Mouse (Mus musculus): ENCODE measurements around the gene Lrp1.
"Not testable (repeated sequence)": the region's sequence is repeated elsewhere in the genome, so short reads cannot be mapped to it uniquely, and the experiment has no call there.

Lrp1 gene

DNA sequence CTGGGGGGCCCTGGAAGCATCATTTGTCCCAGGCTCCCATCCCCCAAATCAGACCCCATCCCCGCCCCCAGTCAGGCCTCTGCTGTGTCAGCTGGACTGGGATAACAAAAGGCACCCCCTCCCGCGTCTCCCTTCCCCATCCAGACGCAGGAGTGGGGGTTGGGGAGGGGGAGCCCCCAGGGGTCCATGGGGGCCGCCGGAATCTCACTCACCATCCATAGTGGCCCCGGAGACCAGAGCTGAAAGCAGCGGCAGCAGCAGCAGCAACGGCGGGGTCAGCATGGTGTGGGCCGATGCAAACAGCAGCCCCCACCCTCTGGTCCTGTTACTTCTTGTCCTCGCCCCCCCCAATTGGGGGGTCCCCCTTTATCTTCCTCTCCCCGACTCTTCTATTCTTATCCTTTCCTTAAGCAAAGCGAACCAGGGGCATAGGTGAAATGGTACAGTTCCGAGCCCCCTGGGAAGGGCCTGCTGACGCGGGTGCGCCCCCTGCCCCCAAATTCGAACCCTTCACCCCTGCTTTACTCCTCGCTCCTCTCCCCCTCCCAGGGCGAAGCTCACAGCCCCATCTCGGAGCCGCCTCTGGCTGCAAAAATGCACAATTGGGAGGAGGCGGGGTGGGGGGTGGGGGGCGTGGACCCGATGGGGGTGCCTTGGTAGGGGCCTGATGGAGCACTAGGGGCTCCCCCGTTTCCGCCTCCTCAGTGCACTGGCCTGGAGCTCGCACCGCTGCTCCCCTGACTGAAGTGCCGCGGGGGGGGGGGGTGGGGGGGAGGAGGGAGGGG is at the start of gene Lrp1:
TSS of gene Lrp1 (minus strand) at position 743 of the 785 bp plus-strand sequence.
- DNase-seq = no peak

GRCm38 (mm10) chr10:127670185-127670584 is 49.2 kb upstream of the Lrp1 start:
- no peak for DNase-seq

DNA sequence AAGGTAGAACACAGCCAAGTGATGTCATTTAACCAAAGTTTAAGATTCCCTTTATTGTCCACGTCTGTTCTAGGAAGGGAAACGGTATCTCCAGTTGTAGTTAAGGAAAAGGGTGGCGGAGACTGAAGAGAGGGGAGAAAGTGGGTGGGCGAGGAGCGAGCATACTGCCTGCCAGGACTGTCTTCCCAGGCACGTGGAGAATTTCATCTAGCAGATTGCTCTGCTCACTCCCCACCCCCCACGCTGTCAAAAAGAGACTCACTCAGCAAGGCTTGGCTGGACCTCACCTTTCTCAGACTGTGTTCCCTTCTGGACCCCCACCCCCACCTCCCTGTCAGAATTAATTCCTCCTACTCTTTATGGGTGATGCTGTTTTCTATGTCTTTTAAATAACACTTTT is 48.2 kb upstream of the Lrp1 start:
- DNase-seq = no peak

DNA sequence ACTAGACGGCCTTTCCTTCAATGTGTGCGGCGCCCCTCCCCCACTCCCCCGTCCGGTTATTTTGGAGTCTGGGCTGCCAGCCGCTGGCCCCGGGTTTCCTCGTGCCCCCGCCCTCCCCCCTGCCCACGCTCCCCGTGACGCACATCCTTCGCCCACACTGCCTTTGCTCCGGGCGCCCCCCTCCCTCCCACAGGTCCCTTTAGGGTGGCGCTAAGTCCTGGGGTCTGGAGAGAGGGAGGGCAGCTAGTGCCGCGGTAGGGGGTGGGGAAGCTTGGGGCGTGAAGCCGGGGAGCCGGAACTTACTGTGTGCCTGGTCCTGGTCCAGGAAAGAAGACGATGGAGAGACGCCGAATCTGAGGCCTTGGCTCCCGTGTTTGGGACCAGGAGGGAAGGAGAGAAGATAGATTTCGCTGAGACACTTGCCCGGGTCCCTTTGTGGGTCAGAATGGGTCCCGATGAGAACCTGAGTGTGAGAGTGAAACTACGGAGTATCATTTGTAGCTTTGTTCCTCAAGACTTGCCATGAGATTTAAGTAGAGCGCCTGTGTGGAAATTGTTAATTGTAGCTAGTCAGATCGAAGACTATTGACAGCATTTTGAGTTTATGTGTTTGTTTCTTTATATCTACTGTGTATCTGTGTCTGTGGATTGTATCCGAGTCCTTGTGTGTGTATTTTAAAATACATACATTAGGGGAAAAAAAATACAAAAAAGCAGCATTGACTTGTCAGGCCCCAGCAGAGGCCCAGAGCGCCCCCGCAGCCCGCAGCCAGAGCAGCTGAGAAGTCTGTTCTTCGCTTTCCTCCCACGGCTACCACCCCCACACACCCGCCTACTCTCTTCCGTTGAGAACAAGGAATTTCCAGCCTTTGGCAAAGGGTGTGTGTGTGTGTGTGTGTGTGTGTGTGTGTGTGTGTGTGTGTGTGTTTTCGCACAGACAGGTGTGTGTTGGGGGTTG is 47.4 kb upstream of the Lrp1 start, which contains the start of gene Nab2:
TSS of gene Nab2 (minus strand) at position 476 of the 958 bp plus-strand sequence.
- DNase-seq = peak; percentile 67

GRCm38 (mm10) chr10:127667269-127668092 is 46.5 kb upstream of the Lrp1 start:
- DNase-seq = peak; percentile 69

DNA sequence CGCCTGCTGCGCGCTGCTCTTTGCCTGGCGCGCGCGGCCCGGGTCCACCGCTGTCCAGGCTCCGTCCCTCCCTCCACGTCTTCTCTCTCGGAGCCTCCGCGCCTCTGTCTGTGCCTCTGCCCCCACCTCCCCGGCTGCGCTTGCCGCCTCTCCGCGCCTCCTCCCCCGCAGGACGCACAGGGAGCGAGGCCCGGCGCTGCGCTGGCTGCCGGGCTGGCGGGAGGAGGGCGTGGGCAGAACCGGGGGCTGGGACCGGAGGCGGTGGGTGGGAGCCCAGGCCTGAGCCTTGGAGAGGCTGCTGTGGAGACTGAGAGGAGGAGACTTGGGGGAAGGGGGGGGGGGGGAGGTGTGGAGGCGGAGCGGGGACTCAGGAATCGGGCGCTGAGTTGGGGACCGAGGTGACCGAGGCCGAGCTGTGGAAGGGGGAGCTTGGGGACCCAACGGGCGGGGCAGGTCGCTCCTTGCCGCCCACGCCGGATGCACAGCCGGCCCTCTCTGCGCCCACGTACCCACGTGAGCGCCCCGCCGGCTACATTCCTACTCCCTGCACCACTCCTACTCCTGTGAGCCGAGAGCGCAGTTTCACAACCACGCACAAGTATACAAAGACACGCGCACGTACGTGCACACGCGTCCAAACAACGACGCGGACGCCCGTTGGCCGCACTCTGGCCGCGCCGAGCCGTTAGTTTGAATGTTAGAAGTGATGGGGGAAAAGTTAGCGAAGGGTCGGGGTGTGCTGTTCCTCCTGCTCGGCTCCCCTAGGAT is 45.7 kb upstream of the Lrp1 start, which contains the start of gene Nemp1:
TSS of gene Nemp1 (plus strand) at position 401 of the 768 bp plus-strand sequence.
- peak; percentile 80 for DNase-seq

DNA sequence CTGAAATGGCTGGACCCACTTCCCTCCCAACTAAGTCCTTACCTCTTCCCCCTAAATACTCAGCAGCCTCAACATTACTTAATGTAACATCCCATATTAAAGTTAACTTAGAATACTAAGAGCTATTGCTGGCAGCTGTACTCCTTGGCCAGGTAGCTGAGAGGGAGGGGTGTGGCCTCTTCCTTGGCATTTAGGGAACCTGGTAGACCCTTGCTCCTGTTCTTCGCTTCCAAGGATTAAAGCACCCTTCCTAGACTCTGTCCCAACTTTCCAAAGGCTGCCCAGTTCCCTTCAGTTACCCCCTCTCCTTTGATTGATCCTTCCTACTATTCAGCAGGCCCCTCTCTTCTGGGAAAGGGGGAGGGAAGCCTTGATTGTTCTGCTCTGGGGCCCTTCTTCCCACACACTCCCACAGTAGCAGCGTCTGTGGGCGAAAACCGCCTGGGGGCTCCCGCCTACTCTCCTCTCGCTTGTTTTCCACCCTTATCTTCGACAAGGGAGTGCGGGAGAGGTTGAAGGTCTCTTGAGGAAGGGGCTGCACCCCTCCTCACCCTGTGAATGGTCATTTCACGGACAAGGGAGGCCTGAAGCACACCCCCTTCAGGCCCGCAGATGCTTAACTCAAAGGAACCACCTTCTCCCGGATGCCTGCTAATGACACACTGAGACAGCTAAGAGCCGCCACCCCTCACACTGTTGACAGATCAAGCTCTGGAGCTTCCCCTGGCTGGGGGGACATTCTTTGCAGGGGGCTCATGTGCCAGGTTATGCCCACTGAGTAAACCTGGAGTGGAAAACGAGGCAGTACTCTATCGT is 44.6 kb upstream of the Lrp1 start:
- DNase-seq = no peak

DNA sequence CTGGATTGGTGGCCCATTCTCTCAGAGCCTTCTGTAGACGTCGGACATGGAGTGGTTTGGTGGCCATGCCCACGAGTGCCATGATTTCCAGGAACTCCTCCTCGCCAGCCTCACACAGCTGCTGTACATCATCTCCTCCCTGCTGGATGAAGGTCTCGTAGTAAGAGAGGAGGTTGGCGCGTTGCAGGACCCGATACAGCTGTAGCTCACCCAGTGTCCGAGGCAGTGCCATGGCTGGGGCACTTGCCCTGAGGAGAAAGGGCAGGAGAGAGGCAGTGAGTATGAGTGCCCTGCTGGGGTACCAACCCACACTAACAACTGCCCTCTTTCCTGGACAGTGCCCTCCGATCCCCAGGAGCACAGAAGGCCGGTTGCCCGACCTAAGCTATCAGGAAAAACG is 43.9 kb upstream of the Lrp1 start:
- no peak for DNase-seq

DNA sequence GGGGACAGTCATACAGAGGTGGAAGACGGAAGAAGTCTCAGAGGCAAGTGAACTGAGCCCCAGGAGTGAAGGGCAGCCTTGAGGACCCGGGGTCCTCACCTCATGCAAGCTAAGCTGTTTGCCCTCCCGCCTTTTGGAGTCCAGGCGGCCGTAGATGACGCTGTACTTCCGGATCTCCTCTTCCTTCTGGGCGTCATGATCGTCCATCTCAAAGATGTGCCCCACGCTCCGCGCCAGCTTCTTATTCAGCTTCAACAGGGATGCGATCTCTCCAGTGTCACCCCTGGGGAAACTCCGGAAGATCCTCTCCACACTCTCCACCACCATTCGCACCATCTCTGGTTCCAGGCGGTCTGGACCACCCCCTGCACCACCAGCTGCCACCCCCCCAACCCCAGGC is 43.2 kb upstream of the Lrp1 start:
- no peak for DNase-seq

GRCm38 (mm10) chr10:127663590-127663989 is 42.6 kb upstream of the Lrp1 start:
- no peak for DNase-seq

DNA sequence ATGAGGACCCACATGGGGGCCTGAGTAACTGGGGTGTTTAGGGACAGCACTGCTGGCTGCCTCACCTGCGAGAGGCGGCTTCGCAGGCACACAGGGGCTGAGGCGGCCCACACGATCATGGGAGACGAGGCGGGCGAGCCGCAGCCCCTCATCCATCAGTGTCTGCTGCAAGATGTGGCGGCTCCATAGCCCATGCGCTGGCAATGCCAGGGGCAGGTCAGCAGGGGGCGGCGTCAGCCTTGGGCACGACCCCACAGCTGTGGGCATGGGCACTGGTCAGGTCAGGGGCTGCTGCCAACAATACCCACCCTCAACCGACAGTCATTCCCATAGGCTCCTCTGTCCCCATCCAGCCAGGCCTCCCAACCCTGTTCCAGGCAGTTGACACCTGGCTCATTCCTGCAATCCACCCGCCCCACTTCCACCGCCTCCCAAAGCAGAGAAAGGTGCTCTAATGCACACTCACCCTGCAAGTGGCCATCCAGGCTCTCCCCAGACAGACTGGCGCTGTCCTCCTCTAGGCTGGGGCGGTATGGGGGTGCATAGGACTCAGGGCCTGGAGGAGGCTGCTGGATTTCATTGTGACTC is 41.8 kb upstream of the Lrp1 start:
- peak; percentile 58 for DNase-seq

DNA sequence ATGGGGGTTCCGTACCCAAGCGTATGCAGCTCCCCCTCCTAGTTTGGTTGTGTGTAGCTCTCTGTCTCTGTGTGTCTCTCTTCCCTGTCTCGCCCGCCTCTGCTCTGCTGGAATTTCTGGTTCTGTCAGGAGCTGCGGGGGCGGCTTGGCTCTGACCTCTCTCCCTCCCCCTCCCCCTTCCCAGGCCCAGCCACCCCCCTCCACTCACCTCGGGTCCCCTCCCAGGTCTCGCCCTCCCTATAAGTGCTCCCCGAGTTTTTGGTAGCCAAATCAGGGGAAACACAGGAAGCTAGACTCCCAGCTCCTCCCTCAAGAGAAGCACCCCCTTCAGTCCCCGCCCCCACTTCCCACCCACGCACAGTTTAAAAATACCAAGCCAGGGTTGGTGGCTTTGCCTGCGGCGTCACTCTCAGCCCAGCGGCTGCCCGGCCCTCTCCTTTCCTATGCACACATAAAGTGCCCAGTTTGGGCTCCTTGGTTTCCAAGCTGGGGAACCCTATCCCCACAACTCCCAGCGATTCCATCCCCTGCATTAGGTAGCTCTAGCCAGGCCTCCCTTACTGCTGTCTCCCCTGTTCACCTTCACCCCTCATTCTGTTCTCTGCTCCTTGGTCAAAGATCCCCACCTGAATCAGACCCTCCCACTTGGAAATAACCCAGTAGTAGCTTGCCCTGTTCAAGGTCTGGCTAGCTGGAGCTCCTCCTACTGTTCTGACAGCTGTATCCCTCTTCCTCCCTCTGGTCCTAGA is 41.1 kb upstream of the Lrp1 start:
- DNase-seq = peak; percentile 64

- DNase-seq = peak; percentile 52
Measured at GRCm38 (mm10) chr10:127661291-127661914, 40.5 kb upstream of the Lrp1 start.

- DNase-seq = no peak
Measured at GRCm38 (mm10) chr10:127659551-127659950, 38.6 kb upstream of the Lrp1 start.

GRCm38 (mm10) chr10:127658076-127658475 is 37.1 kb upstream of the Lrp1 start:
- no peak for DNase-seq

- DNase-seq = not testable (repeated sequence)
Measured at GRCm38 (mm10) chr10:127657617-127658016, 36.7 kb upstream of the Lrp1 start.

GRCm38 (mm10) chr10:127654970-127655579 is 34.1 kb upstream of the Lrp1 start:
- DNase-seq = no peak

GRCm38 (mm10) chr10:127652906-127653638 is 32.1 kb upstream of the Lrp1 start:
- DNase-seq = no peak
